Mouse (Mus musculus) retina, embryonic 14.5 days (tissue): ENCODE results near the gene Aktip.

Experiments
- DNase-seq: peaks from one replicate; pipeline ENCODE4 v3.0.0-alpha.2; 2015; ENCODE audit warnings: low spot score

Gene Aktip

DNA sequence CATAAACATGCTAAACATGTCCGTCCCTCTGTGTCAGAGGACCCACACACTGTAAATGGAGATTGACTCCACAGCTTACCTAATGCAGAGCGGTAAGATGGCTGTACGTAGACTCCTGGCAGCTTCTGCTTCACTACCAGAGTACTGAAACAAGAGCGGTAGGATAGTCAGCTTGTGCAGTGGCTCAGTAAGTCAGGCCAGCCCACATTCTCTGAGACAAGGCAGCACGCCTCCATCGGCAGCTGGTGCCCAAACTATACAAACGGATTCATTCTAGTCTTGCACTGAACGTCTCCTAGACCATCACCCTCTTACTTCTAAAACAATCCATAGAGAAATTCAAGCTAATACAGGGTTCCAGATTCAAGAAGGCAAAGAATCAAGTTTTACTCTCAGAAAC is 73.0 kb downstream of the Aktip start:
- DNase-seq, result no peak

DNA sequence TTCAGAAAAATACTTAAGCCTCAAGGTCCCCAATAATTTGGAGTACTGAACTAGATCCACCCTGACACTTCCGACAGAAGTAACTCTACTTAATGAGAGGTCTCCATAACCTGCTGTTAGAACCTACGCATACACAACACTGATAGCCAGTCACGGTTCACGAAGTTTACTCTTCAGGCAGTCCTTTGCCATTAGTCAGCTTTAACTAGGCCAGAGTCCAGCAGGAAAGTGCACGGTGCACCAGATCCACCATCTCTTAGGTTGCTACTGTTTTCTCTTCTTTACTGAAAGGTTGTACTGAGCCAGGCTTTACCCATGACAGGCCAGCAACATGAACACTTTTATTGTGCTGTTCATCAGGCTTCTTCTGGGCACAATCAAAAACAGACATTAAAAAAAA is 75.5 kb downstream of the Aktip start:
- DNase-seq, result no peak

DNA sequence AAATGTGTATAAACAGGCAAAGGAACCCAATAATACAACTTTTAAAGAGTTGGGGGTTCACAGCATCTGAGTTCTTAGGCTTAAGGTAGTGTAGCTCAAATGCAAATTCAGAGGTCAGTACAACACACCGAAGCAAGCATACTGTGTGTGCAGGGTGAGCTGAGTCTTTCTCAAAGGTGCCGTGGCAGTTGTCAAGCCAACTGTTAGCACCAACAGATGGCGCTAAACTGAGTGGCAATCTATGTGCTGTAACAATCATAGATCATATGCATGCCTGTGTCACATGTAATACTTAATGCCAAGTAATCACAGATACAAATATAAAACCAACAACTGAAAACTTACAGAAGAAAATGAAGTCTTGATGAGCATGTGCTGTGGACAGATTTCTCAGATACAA is 81.6 kb downstream of the Aktip start:
- peak; percentile 72 for DNase-seq

DNA sequence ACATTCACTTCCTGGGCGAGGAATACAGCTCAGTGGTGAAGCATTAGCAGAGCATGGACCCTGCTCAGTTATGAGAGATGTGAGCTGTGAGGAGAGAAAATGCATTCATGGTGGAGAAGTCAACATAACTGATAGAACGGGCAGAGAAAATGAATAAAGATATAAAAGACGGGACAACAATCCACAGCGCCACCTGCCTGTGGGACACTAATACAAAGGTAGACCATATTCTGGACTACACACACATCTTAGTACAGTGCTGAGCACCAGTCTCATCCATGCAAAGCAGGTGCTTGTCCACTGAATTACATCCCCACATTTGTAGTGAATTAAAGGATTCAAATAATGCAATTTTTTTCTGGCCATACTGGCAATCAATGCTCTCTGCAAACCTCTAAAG is 82.2 kb downstream of the Aktip start:
- DNase-seq, result peak; percentile 33

DNA sequence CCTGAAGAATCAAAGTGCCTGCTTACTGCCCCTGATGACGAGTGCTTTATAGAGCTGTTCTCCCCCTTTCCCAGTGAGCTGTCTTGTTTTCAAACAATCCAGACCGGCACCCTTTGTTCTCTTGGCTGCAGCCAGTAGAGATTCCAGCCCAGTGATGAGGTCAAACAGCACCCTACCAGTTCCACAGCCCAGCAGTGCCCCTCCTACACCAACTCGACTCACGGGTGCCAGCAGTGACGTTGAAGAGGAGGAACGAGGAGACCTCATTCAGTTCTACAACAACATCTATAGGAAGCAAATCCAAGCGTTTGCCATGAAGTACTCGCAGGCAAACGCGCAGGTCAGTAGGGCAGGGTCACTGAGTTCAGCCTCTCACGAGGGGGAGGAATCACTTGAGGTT is 84.9 kb downstream of the Aktip start:
- no peak for DNase-seq

DNA sequence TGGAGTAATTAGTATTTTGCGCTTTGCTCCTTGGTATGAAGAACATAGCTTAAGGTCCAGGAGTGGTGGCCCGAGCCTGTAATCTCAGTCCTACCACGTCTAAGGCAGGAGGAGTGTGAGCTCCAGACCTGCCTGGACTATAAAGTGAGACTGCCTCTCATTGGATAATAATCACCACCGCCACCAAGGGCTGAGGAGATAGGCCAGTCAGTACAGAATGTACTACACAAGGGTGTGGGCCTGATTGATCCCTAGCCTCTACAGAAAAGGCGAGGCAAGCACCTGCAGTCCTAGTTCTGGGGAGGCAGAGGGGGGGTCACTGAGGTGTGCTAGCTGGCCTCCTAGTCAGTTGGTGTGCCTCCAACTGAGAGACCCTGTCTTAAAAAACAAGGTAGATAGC is 85.3 kb downstream of the Aktip start:
- no peak for DNase-seq

DNA sequence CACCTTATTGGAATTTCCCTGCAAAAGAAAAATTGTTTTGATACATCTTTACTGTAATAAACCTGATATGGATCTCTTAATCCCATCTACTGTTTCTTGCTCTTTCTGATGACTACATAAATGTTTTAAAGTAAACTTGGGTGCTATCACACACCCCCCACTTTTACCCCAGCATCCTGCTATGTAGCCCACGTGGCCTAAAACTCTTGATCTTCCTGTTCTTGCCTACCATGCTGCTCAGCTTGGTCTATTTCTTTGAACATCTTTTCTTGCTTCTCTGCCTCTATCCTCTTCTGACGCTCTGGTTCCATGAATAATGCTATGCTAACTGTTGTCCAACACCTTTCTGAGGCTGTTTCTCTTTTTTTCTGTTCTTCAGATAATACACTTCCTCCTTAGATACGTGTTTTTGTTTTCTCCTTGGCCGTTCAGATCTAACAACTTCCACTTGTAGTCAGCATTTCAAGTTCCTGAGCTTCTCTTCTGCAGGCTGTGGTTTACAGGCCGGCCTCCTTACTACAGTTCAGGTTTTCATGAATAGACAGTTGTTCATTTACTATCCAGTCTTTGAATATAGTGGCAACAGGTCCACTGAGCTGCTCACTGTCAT is 87.8 kb downstream of the Aktip start:
- no peak for DNase-seq

DNA sequence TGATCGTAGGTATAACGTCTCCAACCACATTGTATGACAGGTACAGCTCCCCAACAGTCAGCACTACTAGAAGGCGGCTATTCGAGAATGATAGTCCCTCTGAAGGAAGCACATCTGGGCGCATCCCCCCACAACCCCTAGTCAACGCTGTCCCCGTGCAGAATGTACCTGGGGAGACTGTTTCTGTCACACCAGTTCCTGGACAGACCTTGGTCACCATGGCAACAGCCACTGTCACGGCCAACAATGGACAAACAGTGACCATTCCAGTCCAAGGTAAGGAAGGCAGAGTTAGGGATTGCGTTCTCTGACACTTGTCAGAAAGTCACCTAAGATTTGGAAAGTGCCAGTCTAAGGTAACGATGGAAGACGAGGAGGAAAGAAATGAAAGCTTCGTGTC is 93.5 kb downstream of the Aktip start:
- DNase-seq, result no peak

DNA sequence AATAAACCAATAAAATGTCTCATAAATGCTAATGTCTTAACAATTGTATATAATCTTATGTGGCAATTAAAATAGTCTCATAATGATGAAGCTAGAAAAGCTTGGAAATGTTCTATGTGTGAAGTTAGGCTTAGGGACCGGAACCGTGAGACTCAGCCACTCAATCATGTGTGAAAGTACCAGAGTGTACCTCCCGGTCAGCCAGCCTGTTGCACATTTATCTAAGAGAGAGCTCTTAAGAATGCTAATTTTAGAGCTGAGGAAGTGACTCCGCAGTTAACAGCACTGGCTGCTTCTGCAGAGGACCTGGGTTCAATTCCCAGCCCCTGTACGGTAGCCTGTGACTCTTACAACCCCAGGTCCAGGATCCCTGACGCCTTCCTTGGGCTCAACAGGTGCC is 101.7 kb downstream of the Aktip start:
- no peak for DNase-seq

DNA sequence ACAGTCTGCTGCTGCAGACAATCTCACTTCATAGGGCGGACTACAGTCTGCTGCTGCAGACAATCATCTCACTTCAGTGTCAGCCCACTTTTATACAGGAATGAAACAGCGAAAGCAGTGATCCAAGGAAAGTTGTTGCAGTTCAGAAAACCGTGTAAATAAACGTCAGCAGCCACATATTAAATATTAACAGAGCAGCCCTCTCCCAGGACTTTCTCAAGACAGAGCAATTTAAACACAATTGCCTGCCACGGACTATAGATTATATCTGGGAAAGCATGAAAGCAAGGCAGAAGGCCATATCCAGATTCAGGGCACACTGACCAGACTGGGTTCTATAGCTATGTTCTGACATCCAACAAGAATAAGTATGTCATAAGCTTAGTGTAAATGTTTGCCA is 105.6 kb downstream of the Aktip start:
- DNase-seq, result no peak

DNA sequence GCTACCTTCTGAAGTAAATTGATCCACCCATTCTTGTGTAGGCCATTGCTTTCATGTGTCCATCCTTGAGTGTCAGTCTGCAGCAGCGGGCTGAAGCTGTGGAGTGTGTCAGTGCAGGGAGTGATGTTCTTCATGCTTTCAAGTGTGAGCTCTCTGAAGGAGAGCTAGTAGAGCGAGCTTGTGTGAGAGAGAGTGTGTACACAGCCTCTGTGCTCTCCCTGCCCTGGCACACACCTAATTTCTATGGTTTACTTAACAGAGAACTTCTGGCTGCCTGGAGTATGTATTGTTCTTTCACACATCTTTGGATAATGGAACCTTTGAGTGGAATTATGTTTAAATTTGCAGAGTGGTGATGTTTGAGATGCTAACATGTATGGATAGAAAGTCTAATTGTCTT is 110.2 kb downstream of the Aktip start:
- no peak for DNase-seq

DNA sequence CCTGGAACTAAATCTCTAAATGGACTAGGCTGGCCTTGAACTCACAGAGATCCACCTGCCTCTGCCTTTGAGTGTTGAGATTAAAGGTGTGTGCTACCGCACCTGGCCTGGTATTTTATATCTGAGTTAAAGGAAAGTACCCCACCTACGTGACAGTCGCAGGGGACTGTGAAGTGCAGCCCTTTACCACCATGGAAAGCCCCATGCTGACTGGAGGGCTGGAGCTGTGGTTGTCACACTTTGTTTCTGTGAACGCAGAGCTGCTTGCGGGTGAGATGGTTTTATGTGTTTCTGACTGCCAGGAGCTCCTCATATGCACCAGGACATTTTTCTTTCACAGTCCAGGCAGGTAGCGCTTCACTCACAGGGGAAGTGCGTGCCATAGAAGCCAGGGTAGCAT is 111.3 kb downstream of the Aktip start:
- no peak for DNase-seq

DNA sequence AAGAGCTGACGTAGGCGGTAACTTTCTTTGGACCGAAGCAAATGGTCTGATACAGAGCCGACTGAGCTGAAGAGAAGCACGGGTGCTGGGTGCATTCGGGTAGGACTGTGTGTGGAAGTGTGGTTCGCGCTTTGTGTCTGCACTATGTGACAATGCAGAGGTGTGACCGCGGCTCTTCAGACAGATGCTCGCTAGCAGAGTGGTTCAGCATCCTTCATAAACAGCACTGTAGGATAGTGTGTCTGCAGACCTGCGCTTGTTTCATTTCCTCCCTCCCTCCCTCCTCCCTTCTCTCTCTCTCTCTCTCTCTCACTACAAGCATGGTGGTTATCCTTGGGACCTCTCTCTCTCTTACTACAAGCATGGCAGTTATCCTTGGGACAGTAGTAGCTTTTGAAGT is 117.3 kb downstream of the Aktip start:
- DNase-seq, result no peak

DNA sequence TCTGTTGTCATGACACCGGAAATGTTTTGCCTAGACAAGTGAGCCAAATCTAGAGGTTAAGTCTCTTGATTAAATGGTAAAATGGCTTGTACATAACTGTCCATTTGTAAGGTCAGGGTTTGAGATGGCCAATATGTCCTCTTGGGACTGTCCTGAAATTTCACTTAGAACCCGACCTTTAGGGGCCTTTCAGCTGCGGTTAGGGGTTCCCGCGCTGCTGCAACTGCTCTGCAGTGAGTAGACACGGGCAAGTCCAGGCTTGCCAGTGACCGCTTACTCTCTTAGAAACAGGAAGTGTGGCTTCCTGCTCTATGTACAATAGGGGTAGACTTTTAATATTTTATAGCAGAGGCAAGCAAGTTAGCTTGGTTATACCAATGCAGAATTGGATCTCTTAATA is 117.9 kb downstream of the Aktip start:
- DNase-seq, result no peak

DNA sequence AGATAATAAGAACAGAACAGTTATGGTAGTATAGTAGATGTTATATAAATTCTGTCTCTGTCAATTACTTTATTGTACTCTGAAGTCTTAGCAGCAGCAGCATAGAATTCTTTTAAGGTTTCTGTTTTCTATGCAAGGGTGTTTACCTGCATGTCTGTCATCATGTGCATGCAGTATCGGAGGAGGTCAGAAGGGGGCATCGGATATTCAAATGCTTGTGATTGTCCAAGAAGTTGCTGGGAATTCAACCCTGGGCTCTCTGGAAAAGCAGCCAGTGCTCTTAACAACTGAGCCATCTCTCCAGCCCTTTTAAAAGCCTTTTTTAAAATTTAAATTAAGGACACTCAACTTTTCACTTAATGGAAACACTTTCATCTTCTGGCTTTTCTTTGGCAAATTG is 120.1 kb downstream of the Aktip start:
- DNase-seq, result peak; percentile 54

DNA sequence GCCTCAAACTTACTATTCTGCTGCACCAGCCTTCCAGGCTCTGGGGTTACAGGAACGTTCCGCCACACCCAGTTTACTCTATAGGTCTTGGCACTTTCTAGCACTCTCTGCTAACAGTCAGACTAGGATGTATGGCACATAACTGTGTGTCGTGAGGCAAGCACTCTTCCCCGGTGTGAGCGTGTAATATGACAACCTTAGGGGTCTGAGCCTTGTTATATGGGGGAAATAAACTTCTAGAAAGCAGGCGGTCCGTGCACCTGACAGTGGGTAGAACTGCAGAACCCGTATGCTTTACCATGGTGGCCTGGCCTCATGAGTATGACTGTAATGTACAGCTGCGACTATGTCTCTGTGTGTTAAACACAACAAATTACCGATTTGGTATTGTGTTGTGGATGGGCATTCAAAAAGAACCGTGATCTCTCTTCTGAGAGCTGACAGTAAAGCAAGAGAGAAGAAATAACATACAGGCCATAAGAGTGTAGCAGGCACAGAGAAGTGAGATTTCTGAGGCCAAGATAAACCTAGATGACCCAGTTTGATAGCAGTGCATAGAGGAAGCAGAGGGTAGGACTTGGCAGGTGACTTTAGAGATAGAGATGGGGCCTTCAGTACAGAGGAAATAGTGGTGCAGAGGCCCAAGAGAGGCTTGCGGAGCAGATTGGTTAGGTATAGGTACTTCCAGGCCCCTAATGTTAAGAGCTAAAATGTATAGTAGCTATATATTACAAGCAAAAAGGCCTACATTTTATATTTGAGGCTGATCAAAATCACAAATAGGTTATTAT is 122.5 kb downstream of the Aktip start:
- no peak for DNase-seq

DNA sequence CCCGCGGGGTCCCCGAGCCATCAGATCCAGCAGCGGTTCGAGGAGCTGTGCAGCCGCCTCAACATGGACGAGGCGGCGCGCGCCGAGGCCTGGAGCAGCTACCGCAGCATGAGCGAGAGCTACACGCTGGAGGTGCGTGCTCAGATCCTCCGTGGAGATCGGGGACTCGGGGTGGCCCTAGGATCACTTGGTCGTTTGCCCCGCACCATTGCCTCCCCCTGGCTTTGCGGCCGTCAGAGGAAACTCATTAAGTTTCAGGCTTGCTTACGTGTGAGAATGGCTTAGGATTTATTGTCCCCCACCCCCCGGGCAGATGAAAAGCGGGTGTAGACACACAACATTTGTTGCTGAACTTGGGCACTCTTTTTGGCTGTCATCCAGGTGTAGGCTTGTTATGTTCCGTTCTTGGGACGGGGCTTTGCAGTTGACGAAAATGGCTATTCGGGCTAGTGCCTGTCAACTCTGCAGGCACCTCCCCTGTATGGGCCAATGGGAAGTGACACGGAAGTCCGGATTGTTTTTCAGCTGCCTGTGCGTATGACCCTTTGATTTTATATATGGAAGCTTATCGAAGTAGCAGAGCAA is 129.4 kb downstream of the Aktip start:
- peak; percentile 71 for DNase-seq

DNA sequence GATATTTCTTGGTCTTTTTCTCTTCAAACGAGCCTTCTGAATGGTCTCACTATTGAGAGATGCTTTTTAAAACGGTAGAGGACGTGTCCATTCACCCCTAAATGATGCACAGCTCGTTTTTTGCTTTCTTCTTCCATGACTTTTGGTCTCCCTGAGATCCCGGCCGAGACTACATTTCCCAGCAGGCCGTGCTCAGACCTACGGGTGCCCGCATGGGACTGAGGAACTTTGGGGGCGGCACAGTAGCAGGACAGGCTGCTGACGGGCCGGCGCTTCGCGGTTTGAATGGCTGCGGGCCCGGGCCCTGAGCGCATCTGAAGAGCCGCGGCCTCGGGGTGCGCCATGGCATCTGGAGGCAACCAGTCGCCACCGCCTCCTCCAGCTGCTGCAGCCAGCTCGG is 129.9 kb downstream of the Aktip start, which contains the start of gene Rbl2:
Gene Rbl2, plus strand, starts transcription at position 224 of the 400 bp plus-strand sequence.
- DNase-seq, result peak; percentile 94

DNA sequence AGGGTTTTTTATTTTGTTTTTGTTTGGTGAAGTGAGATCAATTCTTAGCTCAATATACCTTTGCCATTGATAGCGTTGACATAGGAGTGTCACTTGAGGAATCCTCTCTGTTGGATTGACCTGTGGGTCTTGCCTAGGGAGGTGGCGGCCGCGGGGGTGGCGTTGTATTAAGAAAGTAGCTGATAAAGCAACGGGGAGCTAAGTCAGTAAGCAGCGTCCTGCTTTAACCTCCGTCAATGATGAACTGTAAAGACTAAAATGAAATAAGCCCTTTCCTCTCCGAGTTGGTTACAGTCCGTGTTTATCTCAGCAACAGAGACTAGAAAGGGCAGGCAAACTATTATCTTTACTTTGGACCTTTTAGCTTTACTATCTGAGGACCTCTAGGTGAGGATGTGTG is 130.4 kb downstream of the Aktip start:
- DNase-seq, result peak; percentile 15

DNA sequence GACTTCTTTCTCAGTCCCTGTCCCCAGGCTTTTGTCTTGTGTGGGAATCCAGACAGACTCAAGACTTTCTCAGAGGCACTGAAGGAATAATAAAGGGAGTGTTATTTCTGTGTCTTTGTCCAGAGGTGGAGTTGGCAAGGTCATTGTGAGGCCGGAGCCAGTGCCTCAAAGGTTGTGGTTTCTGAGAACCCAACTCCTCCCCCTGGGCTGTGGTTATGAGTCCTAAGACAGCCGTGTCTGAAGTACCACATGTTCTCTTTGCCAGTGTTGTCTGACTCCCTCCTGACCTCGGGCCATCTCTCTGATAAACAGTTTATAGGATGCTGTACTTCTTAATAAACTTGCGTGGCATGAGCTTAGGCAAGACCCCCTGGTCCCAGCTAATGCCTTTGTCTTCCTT is 134.6 kb downstream of the Aktip start:
- no peak for DNase-seq
